Mouse (Mus musculus) ES-Bruce4 (cell line): ENCODE results near the gene Ptprd.

Experiments
- CTCF ChIP-seq: IDR thresholded peaks from one replicate; pipeline ENCODE4 v1.8.1; 2011; ENCODE audit warnings: low read depth, low read length
- POLR2A ChIP-seq: IDR thresholded peaks from one replicate; pipeline ENCODE4 v1.8.1; 2011; ENCODE audit warnings: low read length; ENCODE audit not compliant: insufficient read depth

GRCm38 (mm10) chr4:77555841-77556240, 655.9 kb downstream of the Ptprd start:
- TF ChIP-seq CTCF (no peak), POLR2A (no peak)
